Mouse (Mus musculus): Measurements from ENCODE around the gene Atp8b5. TPM values are rescaled to one million over a fixed set of nuclear protein-coding genes. Genes with fewer than 3 reads are reported as not detected.
A peak's percentile ranks its signal among the peaks of the same experiment; 100 is the strongest.

Gene Atp8b5
- polyA plus RNA-seq, 1 experiment from 2014 or later = 0.27 TPM

- no peak for ATAC-seq (replicated peaks; ENCODE audit: low FRiP score)
- no peak overlapping the region for H3K9ac ChIP-seq
- H3K4me1 ChIP-seq = peaks cover 70% of the 10 kb centered on the region
- no peaks in the 10 kb centered on the region for H3K36me3 ChIP-seq
- no peaks in the 10 kb centered on the region for H3K27me3 ChIP-seq
- H3K4me2 ChIP-seq = no peak overlapping the region
- 62% methylated on average over 9 of the region's 9 CpGs for WGBS
- 0 out of 2 replicates have a peak overlapping the region, but pooled peaks have one; percentile 16 for H3K27ac ChIP-seq
- H3K9me3 ChIP-seq (replicated peaks) = no peaks in the 10 kb centered on the region
- no peak overlapping the region for H3K4me3 ChIP-seq (replicated peaks)
Observed at GRCm38 (mm10) chr4:43402212-43402611, 135.3 kb downstream of the Atp8b5 start.

- WGBS = 90% methylated on average over 10 of the region's 10 CpGs
- H3K36me3 ChIP-seq = no peaks in the 10 kb centered on the region
- H3K27ac ChIP-seq = 0 out of 2 replicates have a peak overlapping the region, but pooled peaks have one; percentile 92
- H3K9ac ChIP-seq = no peak overlapping the region
- H3K4me1 ChIP-seq = peaks cover 59% of the 10 kb centered on the region
- H3K4me3 ChIP-seq (replicated peaks) = no peak overlapping the region
- no peak overlapping the region for H3K4me2 ChIP-seq
- ATAC-seq (replicated peaks; ENCODE audit: low FRiP score) = no peak
- H3K9me3 ChIP-seq (replicated peaks) = no peaks in the 10 kb centered on the region
- H3K27me3 ChIP-seq = no peaks in the 10 kb centered on the region
Observed at GRCm38 (mm10) chr4:43404697-43405096, 137.7 kb downstream of the Atp8b5 start.

- ATAC-seq (replicated peaks; ENCODE audit: low FRiP score) = peak; percentile 96
- Histone ChIP-seq H3K4me1 (peaks cover 42% of the 10 kb centered on the region), H3K4me2 (peak overlapping the region; percentile 80), H3K4me3 (replicated peaks) (peak overlapping the region; percentile 54), H3K9ac (peak overlapping the region; percentile 63), H3K27me3 (no peaks in the 10 kb centered on the region), H3K9me3 (replicated peaks) (no peaks in the 10 kb centered on the region), H3K27ac (peak overlapping the region; percentile 92), H3K36me3 (no peaks in the 10 kb centered on the region)
- WGBS = 2% methylated on average over 28 of the region's 28 CpGs
Observed at GRCm38 (mm10) chr4:43406162-43406971, 139.4 kb downstream of the Atp8b5 start.

- 62% methylated on average over 12 of the region's 12 CpGs for WGBS
- ATAC-seq (replicated peaks; ENCODE audit: low FRiP score) = no peak
- Histone ChIP-seq H3K27ac (peak overlapping the region; percentile 92), H3K4me2 (peak overlapping the region; percentile 80), H3K27me3 (no peaks in the 10 kb centered on the region), H3K4me3 (replicated peaks) (peak overlapping the region; percentile 54), H3K36me3 (no peaks in the 10 kb centered on the region), H3K4me1 (peaks cover 33% of the 10 kb centered on the region), H3K9ac (peak overlapping the region; percentile 63), H3K9me3 (replicated peaks) (no peaks in the 10 kb centered on the region)
Observed at GRCm38 (mm10) chr4:43407071-43407920, 140.3 kb downstream of the Atp8b5 start.

GRCm38 (mm10) chr4:43414761-43415160 is 147.8 kb downstream of the Atp8b5 start:
- no peak for ATAC-seq (replicated peaks; ENCODE audit: low FRiP score)
- Histone ChIP-seq H3K4me1 (peaks cover 33% of the 10 kb centered on the region), H3K4me3 (replicated peaks) (no peak overlapping the region), H3K27ac (no peak overlapping the region), H3K9ac (no peak overlapping the region), H3K9me3 (replicated peaks) (no peaks in the 10 kb centered on the region), H3K36me3 (peaks cover 33% of the 10 kb centered on the region), H3K27me3 (no peaks in the 10 kb centered on the region), H3K4me2 (no peak overlapping the region)
- WGBS = 86% methylated on average over 14 of the region's 14 CpGs

- Histone ChIP-seq H3K4me3 (replicated peaks) (no peak overlapping the region), H3K27me3 (no peaks in the 10 kb centered on the region), H3K9ac (no peak overlapping the region), H3K4me1 (peaks cover 38% of the 10 kb centered on the region), H3K4me2 (no peak overlapping the region), H3K36me3 (peaks cover 33% of the 10 kb centered on the region), H3K27ac (no peak overlapping the region), H3K9me3 (replicated peaks) (no peaks in the 10 kb centered on the region)
- WGBS = 91% methylated on average over 29 of the region's 29 CpGs
- no peak for ATAC-seq (replicated peaks; ENCODE audit: low FRiP score)
Observed at GRCm38 (mm10) chr4:43415221-43416070, 148.5 kb downstream of the Atp8b5 start.

GRCm38 (mm10) chr4:43416071-43416490 is 149.1 kb downstream of the Atp8b5 start:
- no peak overlapping the region for H3K27ac ChIP-seq
- no peak overlapping the region for H3K9ac ChIP-seq
- no peak overlapping the region for H3K4me2 ChIP-seq
- 97% methylated on average over 22 of the region's 22 CpGs for WGBS
- no peaks in the 10 kb centered on the region for H3K9me3 ChIP-seq (replicated peaks)
- H3K4me3 ChIP-seq (replicated peaks) = no peak overlapping the region
- peaks cover 38% of the 10 kb centered on the region for H3K4me1 ChIP-seq
- ATAC-seq (replicated peaks; ENCODE audit: low FRiP score) = no peak
- H3K36me3 ChIP-seq = peaks cover 34% of the 10 kb centered on the region
- H3K27me3 ChIP-seq = no peaks in the 10 kb centered on the region

- Histone ChIP-seq H3K27ac (peak overlapping the region; percentile 82), H3K9ac (no peak overlapping the region), H3K9me3 (replicated peaks) (no peaks in the 10 kb centered on the region), H3K4me1 (peaks cover 38% of the 10 kb centered on the region), H3K36me3 (peaks cover 47% of the 10 kb centered on the region), H3K4me3 (replicated peaks) (no peak overlapping the region), H3K27me3 (no peaks in the 10 kb centered on the region), H3K4me2 (no peak overlapping the region)
- ATAC-seq (replicated peaks; ENCODE audit: low FRiP score) = peak; percentile 84
- 44% methylated on average over 16 of the region's 16 CpGs for WGBS
Observed at GRCm38 (mm10) chr4:43417269-43418062, 150.5 kb downstream of the Atp8b5 start.

- no peaks in the 10 kb centered on the region for H3K9me3 ChIP-seq (replicated peaks)
- H3K36me3 ChIP-seq = peaks cover 55% of the 10 kb centered on the region
- H3K27me3 ChIP-seq = 0 out of 2 replicates have a peak, but pooled peaks cover 4% of the 10 kb centered on the region
- H3K4me3 ChIP-seq (replicated peaks) = no peak overlapping the region
- no peak for ATAC-seq (replicated peaks; ENCODE audit: low FRiP score)
- H3K9ac ChIP-seq = no peak overlapping the region
- peaks cover 35% of the 10 kb centered on the region for H3K4me1 ChIP-seq
- H3K4me2 ChIP-seq = no peak overlapping the region
- H3K27ac ChIP-seq = peak overlapping the region; percentile 82
- WGBS = 75% methylated on average over 4 of the region's 4 CpGs
Observed at GRCm38 (mm10) chr4:43418450-43418849, 151.5 kb downstream of the Atp8b5 start.

- Histone ChIP-seq H3K4me1 (peaks cover 34% of the 10 kb centered on the region), H3K27ac (peak overlapping the region; percentile 82), H3K9me3 (replicated peaks) (no peaks in the 10 kb centered on the region), H3K4me3 (replicated peaks) (no peak overlapping the region), H3K36me3 (peaks cover 59% of the 10 kb centered on the region), H3K4me2 (no peak overlapping the region), H3K9ac (no peak overlapping the region), H3K27me3 (peaks cover 11% of the 10 kb centered on the region)
- no peak for ATAC-seq (replicated peaks; ENCODE audit: low FRiP score)
- WGBS = 49% methylated on average over 15 of the region's 15 CpGs
Observed at GRCm38 (mm10) chr4:43418973-43419656, 152.2 kb downstream of the Atp8b5 start.
